Mouse (Mus musculus) lung, postnatal 0 days (tissue): Measurements from ENCODE around the gene Slc1a5.

Experiments
- CTCF ChIP-seq: IDR thresholded peaks from 2 replicates; pipeline ENCODE4 v1.5.1; 2016; ENCODE audit warnings: antibody characterized with exemption, mild to moderate bottlenecking
- EP300 ChIP-seq: IDR thresholded peaks from 2 replicates; pipeline ENCODE4 v1.6.1; 2016; ENCODE audit warnings: antibody characterized with exemption, mild to moderate bottlenecking, control low read depth

DNA sequence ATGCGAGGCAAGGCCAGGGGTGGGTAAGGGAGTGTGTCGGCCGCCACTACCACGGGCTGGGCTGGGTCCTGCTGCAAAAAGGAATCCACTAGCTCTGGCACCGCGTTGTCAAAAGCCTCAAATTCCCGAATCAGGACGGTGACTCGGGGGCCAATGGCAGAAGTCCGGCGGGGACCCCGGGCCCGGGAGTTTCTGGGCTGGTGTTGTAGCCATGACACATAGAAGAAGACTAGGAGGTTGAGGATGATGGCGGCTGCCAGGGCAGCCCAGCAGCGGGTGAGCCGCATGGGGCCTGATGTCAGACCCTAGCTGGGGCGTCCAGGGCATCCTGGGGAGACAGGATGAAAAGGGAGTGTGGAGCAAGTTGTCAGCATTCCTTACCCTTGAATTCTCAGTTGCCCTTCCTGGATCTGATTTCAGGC lies 30.5 kb downstream of the Slc1a5 start:
- TF ChIP-seq CTCF: no peak
- TF ChIP-seq EP300: no peak
